Mouse (Mus musculus) forebrain, embryonic 13.5 days (tissue): ENCODE results near the gene Sphk2. TPM values are rescaled to one million over a fixed set of nuclear protein-coding genes. Genes with fewer than 3 reads are reported as not detected.

Experiments
- ATAC-seq: fragments of 200-750 bp; cut with Nextera tagmentation; 2 replicates; pipeline ENCODE4 v1.8.0; 2017
- H3K27ac ChIP-seq: fragments of 300-500 bp; sonication (generic); 2 replicates; pipeline ENCODE4 v1.5.1; 2015; ENCODE audit warnings: inconsistent platforms, mild to moderate bottlenecking, moderate library complexity
- H3K27me3 ChIP-seq: fragments of 300-500 bp; sonication (generic); 2 replicates; pipeline ENCODE4 v1.6.1; 2015; ENCODE audit warnings: mild to moderate bottlenecking, inconsistent platforms
- H3K36me3 ChIP-seq: fragments of 300-500 bp; sonication (generic); 2 replicates; pipeline ENCODE4 v1.6.1; 2015; ENCODE audit warnings: mild to moderate bottlenecking, inconsistent platforms; ENCODE audit not compliant: poor library complexity, severe bottlenecking
- H3K4me1 ChIP-seq: fragments of 300-500 bp; sonication (generic); 2 replicates; pipeline ENCODE4 v1.6.1; 2015; ENCODE audit warnings: inconsistent platforms
- H3K4me2 ChIP-seq: fragments of 300-500 bp; sonication (generic); 2 replicates; pipeline ENCODE4 v1.6.1; 2015; ENCODE audit warnings: inconsistent platforms, mild to moderate bottlenecking, moderate library complexity
- H3K4me3 ChIP-seq: fragments of 300-500 bp; sonication (generic); 2 replicates; pipeline ENCODE4 v1.5.1; 2015; ENCODE audit warnings: mild to moderate bottlenecking, inconsistent platforms
- H3K9ac ChIP-seq: fragments of 300-500 bp; sonication (generic); 2 replicates; pipeline ENCODE4 v1.6.1; 2015; ENCODE audit warnings: mild to moderate bottlenecking, inconsistent platforms
- H3K9me3 ChIP-seq: fragments of 300-500 bp; sonication (generic); replicated peaks from 2 replicates; pipeline ENCODE4 v1.6.1; 2016; ENCODE audit warnings: inconsistent platforms
- WGBS: fragments of 180-500 bp; shearing (Covaris S2); methylation state at CpG from one replicate; pipeline ENCODE4 v1.1.7; 2015; 5-methylcytosine and 5-hydroxymethylcytosine counted together
- polyA plus RNA-seq: library from polyadenylated mRNA; unstranded; fragments of >200 nt; fragmentation: Nextera tagmentation; extraction: Ambion mirVana; gene quantifications from 2 replicates; pipeline ENCODE4 v1.2.1, GENCODE M21; 2015

Sphk2 gene
- polyA plus RNA-seq, 1 experiment from 2014 or later: 25.3 TPM

DNA sequence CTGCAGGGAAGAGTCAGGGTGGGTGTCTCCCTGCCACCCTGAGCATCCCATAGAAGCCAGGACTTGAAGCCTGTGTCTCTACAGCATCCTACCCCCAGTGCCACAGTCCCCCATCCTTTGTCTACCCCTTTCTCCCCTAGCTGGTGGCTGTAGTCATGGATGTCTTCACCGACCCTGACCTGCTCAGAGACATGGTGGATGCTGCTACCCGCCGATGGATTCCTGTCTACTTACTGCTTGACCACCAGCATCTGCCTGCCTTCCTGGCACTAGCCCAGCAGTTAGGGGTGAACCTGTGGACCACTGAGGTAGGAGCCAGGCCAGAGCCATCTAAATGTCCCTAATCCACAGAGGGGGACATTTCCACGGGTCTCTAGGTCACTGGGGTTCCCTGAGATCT lies 5.5 kb upstream of the Sphk2 start:
- 86% methylated on average over 4 of the region's 4 CpGs for WGBS
- peaks cover 89% of the 10 kb centered on the region for H3K36me3 ChIP-seq

GRCm38 (mm10) chr7:45722348-45722713 lies 4.5 kb upstream of the Sphk2 start:
- Histone ChIP-seq H3K4me3 (no peak overlapping the region), H3K4me1 (peaks cover 20% of the 10 kb centered on the region), H3K27ac (no peak overlapping the region), H3K9ac (no peak overlapping the region), H3K4me2 (no peak overlapping the region), H3K27me3 (no peaks in the 10 kb centered on the region), H3K36me3 (peaks cover 83% of the 10 kb centered on the region), H3K9me3 (no peaks in the 10 kb centered on the region)
- no peak for ATAC-seq
- WGBS: 77% methylated on average over 13 of the region's 13 CpGs

More for the DNA sequence above, 5.5 kb upstream of the Sphk2 start:
- Histone ChIP-seq H3K27ac (no peak overlapping the region), H3K9ac (0 out of 2 replicates have a peak overlapping the region, but pooled peaks have one; percentile 27), H3K4me3 (no peak overlapping the region), H3K27me3 (no peaks in the 10 kb centered on the region), H3K4me1 (peaks cover 20% of the 10 kb centered on the region), H3K4me2 (no peak overlapping the region), H3K9me3 (no peaks in the 10 kb centered on the region)
- no peak for ATAC-seq

- no peaks in the 10 kb centered on the region for H3K9me3 ChIP-seq
- WGBS: 71% methylated on average over 13 of the region's 13 CpGs
- no peak overlapping the region for H3K4me3 ChIP-seq
- no peak overlapping the region for H3K9ac ChIP-seq
- H3K36me3 ChIP-seq: peaks cover 78% of the 10 kb centered on the region
- H3K4me1 ChIP-seq: peaks cover 25% of the 10 kb centered on the region
- no peak for ATAC-seq
- no peak overlapping the region for H3K27ac ChIP-seq
- no peaks in the 10 kb centered on the region for H3K27me3 ChIP-seq
- no peak overlapping the region for H3K4me2 ChIP-seq
Measured at GRCm38 (mm10) chr7:45721642-45722347, 4.0 kb upstream of the Sphk2 start.

- Histone ChIP-seq H3K4me2 (no peak overlapping the region), H3K27ac (peak overlapping the region; percentile 6; the same call in 1 of the 2 replicates), H3K4me1 (peaks cover 31% of the 10 kb centered on the region), H3K9ac (no peak overlapping the region; the same call in 1 of the 2 replicates), H3K9me3 (no peaks in the 10 kb centered on the region), H3K4me3 (no peak overlapping the region), H3K27me3 (no peaks in the 10 kb centered on the region), H3K36me3 (peaks cover 72% of the 10 kb centered on the region)
- WGBS: 84% methylated on average over 7 of the region's 7 CpGs
- no peak for ATAC-seq
Measured at GRCm38 (mm10) chr7:45721234-45721571, 3.4 kb upstream of the Sphk2 start.

DNA sequence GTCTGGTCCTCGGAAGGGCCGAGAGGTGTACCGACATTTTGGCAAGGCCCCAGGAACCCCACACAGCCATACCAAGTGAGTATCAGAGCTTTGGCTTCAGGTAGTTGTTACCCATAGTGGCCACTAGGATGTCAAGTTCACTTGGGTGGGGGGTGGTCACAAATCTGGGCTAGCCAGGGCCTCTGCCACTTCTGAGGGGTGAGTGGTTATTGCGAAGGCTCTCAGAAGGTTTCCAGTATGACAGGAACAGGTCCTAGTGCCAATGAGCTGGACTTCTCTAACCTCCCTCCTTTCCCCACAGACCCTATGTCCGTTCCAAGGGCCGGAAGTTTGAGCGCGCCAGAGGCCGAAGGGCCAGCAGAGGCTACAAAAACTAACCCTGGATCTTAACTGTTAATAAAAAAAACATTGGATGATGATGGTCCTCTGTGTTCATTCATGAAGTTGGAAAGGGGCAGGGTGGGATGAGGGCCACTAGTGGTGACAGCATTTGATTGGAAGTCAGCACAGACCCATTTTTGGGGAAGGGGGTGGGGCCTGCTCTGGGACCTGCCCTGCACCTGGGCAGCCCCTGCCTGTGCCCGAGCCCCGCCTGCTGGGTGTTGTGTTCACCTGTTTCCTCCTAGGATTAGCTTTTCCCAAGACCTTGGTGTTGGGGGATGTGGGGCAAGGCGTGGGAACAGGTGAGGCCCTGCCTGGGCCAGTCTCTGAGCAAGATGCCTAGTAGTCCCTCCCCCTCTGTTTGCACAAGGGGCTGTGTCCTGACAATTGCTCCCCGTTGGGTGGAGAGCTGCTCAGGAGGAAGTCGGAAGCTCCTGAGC lies 2.8 kb upstream of the Sphk2 start, which contains the start of gene Fam83e:
Gene Fam83e, plus strand, starts transcription at position 800 of the 821 bp plus-strand sequence.
- Histone ChIP-seq H3K4me1 (peaks cover 37% of the 10 kb centered on the region), H3K27me3 (no peaks in the 10 kb centered on the region), H3K4me2 (no peak within 1 kb of the TSS), H3K9me3 (no peaks in the 10 kb centered on the region), H3K4me3 (no peak within 1 kb of the TSS), H3K36me3 (peaks cover 66% of the 10 kb centered on the region), H3K27ac (peak within 1 kb of the TSS; percentile 6; the same call in 1 of the 2 replicates), H3K9ac (peak within 1 kb of the TSS; percentile 98; the same call in 1 of the 2 replicates)
- WGBS: 85% methylated on average over 14 of the region's 14 CpGs
- no peak for ATAC-seq

- H3K4me3 ChIP-seq: peak overlapping the region; percentile 93; the same call in 1 of the 2 replicates
- ATAC-seq: no peak
Measured at GRCm38 (mm10) chr7:45719738-45720412, 2.1 kb upstream of the Sphk2 start.

GRCm38 (mm10) chr7:45719180-45719579 lies 1.4 kb upstream of the Sphk2 start:
- WGBS: 80% methylated on average over 10 of the region's 10 CpGs
- Histone ChIP-seq H3K4me2 (peak overlapping the region; percentile 96), H3K9me3 (no peaks in the 10 kb centered on the region), H3K27me3 (no peaks in the 10 kb centered on the region), H3K36me3 (peaks cover 52% of the 10 kb centered on the region), H3K27ac (no peak overlapping the region), H3K4me3 (peak overlapping the region; percentile 93), H3K4me1 (peaks cover 47% of the 10 kb centered on the region), H3K9ac (peak overlapping the region; percentile 98)
- ATAC-seq: no peak

More at GRCm38 (mm10) chr7:45719738-45720412, 2.1 kb upstream of the Sphk2 start:
- peaks cover 59% of the 10 kb centered on the region for H3K36me3 ChIP-seq
- H3K27me3 ChIP-seq: no peaks in the 10 kb centered on the region
- peak overlapping the region; percentile 96 for H3K4me2 ChIP-seq
- H3K4me1 ChIP-seq: peaks cover 40% of the 10 kb centered on the region
- WGBS: 92% methylated on average over 16 of the region's 16 CpGs
- H3K27ac ChIP-seq: no peak overlapping the region
- no peaks in the 10 kb centered on the region for H3K9me3 ChIP-seq
- peak overlapping the region; percentile 98 for H3K9ac ChIP-seq

DNA sequence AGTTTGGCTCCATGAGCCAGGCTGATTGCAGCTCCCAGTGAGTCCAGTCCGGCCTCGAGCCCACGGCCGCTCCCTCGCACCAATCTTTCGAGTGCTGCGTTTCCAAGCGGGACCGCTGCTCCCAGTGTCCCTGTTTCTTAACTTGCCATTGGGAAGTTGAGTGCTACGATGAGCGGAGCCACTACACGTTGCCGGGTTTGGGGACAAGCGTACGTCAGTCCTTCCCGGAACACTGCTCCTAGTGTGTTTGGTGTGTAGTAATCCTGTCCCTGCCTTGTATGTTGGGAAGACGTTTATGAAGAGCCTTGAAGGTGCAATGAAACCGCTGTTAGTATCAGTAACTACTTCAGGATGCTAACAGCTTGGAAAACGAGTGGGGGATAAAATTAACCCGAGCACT lies 529 bp upstream of the Sphk2 start:
- Histone ChIP-seq H3K9ac (peak overlapping the region; percentile 98), H3K9me3 (no peaks in the 10 kb centered on the region), H3K36me3 (peaks cover 46% of the 10 kb centered on the region), H3K27me3 (no peaks in the 10 kb centered on the region), H3K4me3 (peak overlapping the region; percentile 93), H3K27ac (peak overlapping the region; percentile 90), H3K4me2 (peak overlapping the region; percentile 96), H3K4me1 (peaks cover 49% of the 10 kb centered on the region)
- under 1% methylated on average over 20 of the region's 20 CpGs for WGBS
- peak; percentile 3; the same call in 1 of the 2 replicates for ATAC-seq

DNA sequence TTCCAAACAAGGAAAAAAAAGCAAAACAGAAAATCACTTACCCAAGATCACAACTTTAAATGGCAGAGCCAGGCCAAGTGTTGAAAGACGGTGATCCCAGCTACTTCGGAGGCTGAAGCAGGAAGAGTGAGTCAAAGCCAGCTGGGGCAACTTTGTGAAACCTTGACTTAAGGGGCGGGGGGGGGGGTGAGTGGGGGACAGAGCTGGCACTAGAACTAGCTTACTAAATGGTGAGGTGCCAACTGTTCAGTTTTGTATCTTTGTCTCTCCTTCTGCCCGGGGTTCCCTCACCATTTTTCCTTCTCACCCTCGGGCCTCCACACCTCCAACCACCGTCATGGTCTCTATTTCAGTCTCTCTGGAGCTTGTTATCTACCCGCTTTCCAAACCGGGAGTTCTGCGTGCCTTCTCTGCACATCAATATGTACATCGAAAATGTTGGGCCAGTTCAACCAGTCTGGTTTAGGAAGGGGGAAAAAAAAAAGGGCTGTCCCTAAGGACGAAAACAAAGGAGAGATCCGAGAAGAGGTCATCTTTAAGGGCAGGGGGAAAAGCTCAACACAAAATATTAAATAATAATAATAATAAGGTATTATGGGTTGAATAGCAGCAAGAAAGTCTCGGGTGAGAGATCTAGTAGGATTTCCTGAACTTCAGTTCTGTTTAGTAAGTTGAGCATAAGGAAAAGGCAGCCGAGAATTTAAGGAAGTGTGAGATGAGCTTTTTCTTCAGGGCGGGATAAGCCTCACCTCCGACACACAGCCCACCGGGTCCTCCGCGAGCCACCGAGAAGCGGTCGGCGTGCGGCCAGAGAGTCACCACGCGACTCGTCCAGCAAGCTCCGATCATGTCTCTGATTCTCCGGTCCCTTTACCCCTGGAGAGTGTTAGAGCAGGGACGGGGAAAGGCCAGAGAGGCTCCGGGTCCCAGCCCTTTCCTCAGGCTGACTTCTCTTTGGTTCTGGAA lies 567 bp downstream of the Sphk2 start:
- peak overlapping the region; percentile 93 for H3K4me3 ChIP-seq
- no peaks in the 10 kb centered on the region for H3K9me3 ChIP-seq
- H3K4me1 ChIP-seq: peaks cover 49% of the 10 kb centered on the region
- ATAC-seq: peak; percentile 11
- no peaks in the 10 kb centered on the region for H3K27me3 ChIP-seq
- 12% methylated on average over 31 of the region's 31 CpGs for WGBS
- peak overlapping the region; percentile 90 for H3K27ac ChIP-seq
- H3K36me3 ChIP-seq: peaks cover 46% of the 10 kb centered on the region
- peak overlapping the region; percentile 96 for H3K4me2 ChIP-seq
- peak overlapping the region; percentile 85 for H3K9ac ChIP-seq

DNA sequence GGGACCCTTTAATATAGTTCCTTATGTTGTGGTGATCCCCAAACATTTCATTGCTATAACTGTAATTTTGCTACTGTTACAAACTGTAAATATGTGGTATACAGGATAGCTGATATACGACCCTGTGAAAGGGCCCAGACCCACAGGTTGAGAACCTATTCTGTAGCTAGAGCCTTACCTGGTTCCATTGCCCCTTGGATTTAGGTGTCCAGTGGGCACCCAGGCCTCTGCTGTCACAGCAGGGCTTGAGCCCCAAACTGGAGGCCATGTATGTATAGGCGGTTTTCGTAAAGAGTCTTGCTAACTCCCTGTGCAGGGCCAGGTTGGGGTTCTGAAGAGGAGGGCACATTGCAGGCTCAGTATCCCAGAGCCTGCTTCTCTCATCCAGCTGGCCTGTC lies 1.3 kb downstream of the Sphk2 start:
- peaks cover 49% of the 10 kb centered on the region for H3K4me1 ChIP-seq
- H3K27me3 ChIP-seq: no peaks in the 10 kb centered on the region
- no peak for ATAC-seq
- peak overlapping the region; percentile 93; the same call in 1 of the 2 replicates for H3K4me3 ChIP-seq
- H3K9me3 ChIP-seq: no peaks in the 10 kb centered on the region
- peak overlapping the region; percentile 96 for H3K4me2 ChIP-seq
- 92% methylated on average over 3 of the region's 3 CpGs for WGBS
- H3K36me3 ChIP-seq: peaks cover 46% of the 10 kb centered on the region
- H3K9ac ChIP-seq: no peak overlapping the region
- no peak overlapping the region for H3K27ac ChIP-seq
